19 mouse cellular contexts compared by ENCODE assay signal in the genomic region with DNA sequence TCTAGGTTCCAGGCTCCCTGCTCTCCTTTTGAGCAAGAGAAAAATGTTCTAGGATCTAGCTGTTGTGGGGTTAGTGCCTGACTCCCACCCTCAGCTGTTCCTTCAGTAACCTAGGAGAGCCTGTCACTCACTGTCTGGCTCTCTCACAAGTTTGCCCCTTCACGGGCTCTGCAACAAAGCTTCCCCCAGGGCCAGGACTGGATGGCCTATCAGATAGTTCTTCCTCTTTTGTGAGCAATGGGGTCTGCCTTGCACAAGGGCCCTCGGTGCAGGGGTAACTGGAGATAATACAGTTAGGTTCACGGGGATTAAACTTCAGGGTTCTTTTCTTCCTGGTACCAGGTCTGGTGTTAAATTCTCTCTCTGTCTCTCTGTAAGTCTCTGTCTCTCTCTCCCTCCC. TPM values are rescaled to one million over a fixed set of nuclear protein-coding genes. Genes with fewer than 3 reads are reported as not detected.
"Had no signal": no experiment of that assay in that cellular context is flagged by ENCODE, and none has a peak within 500 bp of the region (broad histone marks: within the 10 kb centered on the region; RNA-seq: fewer than 3 reads in every experiment).

No protein-coding gene starts in this region.

- H3K9me3 ChIP-seq: liver, embryonic 13.5 days; megakaryocyte, embryonic 14.5 days; midbrain, embryonic 10.5 days; midbrain, embryonic 13.5 days; neural tube, embryonic 13.5 days had no signal

- H3K4me2 ChIP-seq: liver, embryonic 13.5 days; midbrain, embryonic 13.5 days; neural tube, embryonic 13.5 days had no signal

- H3K27me3 ChIP-seq: liver, embryonic 13.5 days; midbrain, embryonic 13.5 days; neural tube, embryonic 13.5 days had no signal

- H3K27ac ChIP-seq: liver, embryonic 13.5 days; midbrain, embryonic 10.5 days; midbrain, embryonic 13.5 days; neural tube, embryonic 13.5 days had no signal

- ATAC-seq: midbrain, embryonic 13.5 days; midbrain, embryonic 16.5 days had no signal

- DNase-seq: kidney, adult 18-20 months; kidney, adult 9 months; kidney, postnatal 25 days; layer of hippocampus, adult 9-11 months; liver, embryonic 13.5 days; lung, adult 2 months; lung, postnatal 14 days; lung, postnatal 4 days; retina, postnatal 1 day; right cerebral cortex, postnatal 25 days; thymus, adult 18-20 months; thymus, postnatal 36 days had no signal

- H3K9ac ChIP-seq: liver, embryonic 13.5 days; midbrain, embryonic 13.5 days; neural tube, embryonic 13.5 days had no signal

- H3K4me3 ChIP-seq: layer of hippocampus, adult 2 months; liver, embryonic 13.5 days; megakaryocyte, embryonic 14.5 days; midbrain, embryonic 10.5 days; midbrain, embryonic 13.5 days; myocyte; neural tube, embryonic 13.5 days had no signal

- H3K36me3 ChIP-seq: liver, embryonic 13.5 days; midbrain, embryonic 10.5 days; midbrain, embryonic 13.5 days; neural tube, embryonic 13.5 days had no signal

- H3K4me1 ChIP-seq: liver, embryonic 13.5 days; midbrain, embryonic 13.5 days; neural tube, embryonic 13.5 days had no signal

RNA-seq across cellular contexts. Expression of gene Irf8, which starts 30.5 kb away (rescaled TPM):
- polyA plus RNA-seq: myocyte had no signal
